Mouse (Mus musculus) midbrain, embryonic 15.5 days (tissue): ENCODE results near the gene Hils1. TPM values are rescaled to one million over a fixed set of nuclear protein-coding genes. Genes with fewer than 3 reads are reported as not detected.
A peak's percentile ranks its signal among the peaks of the same experiment; 100 is the strongest.
"Not testable (repeated sequence)": the region's sequence is repeated elsewhere in the genome, so short reads cannot be mapped to it uniquely, and the experiment has no call there.

Experiments
- ATAC-seq: fragments of 200-750 bp; cut with Nextera tagmentation; replicated peaks from 2 replicates; pipeline ENCODE4 v1.8.0; 2017; ENCODE audit warnings: moderate TSS enrichment
- H3K27ac ChIP-seq: fragments of 300-500 bp; sonication (generic); 2 replicates; pipeline ENCODE4 v1.5.1; 2015; ENCODE audit warnings: mild to moderate bottlenecking, inconsistent platforms
- H3K27me3 ChIP-seq: fragments of 300-500 bp; sonication (generic); replicated peaks from 2 replicates; pipeline ENCODE4 v1.6.1; 2015; ENCODE audit warnings: inconsistent platforms
- H3K36me3 ChIP-seq: fragments of 300-500 bp; sonication (generic); replicated peaks from 2 replicates; pipeline ENCODE4 v1.6.1; 2015; ENCODE audit warnings: inconsistent platforms
- H3K4me1 ChIP-seq: fragments of 300-500 bp; sonication (generic); 2 replicates; pipeline ENCODE4 v1.6.1; 2015; ENCODE audit warnings: inconsistent platforms
- H3K4me2 ChIP-seq: fragments of 300-500 bp; sonication (generic); 2 replicates; pipeline ENCODE4 v1.6.1; 2015; ENCODE audit warnings: inconsistent platforms, mild to moderate bottlenecking, moderate library complexity
- H3K4me3 ChIP-seq: fragments of 300-500 bp; sonication (generic); 2 replicates; pipeline ENCODE4 v1.5.1; 2015; ENCODE audit warnings: mild to moderate bottlenecking, inconsistent platforms
- H3K9ac ChIP-seq: fragments of 300-500 bp; sonication (generic); 2 replicates; pipeline ENCODE4 v1.6.1; 2015; ENCODE audit warnings: mild to moderate bottlenecking, inconsistent platforms
- H3K9me3 ChIP-seq: fragments of 300-500 bp; sonication (generic); 2 replicates; pipeline ENCODE4 v1.6.1; 2016; ENCODE audit warnings: inconsistent platforms
- WGBS: fragments of 180-500 bp; shearing (Covaris S2); methylation state at CpG from one replicate; pipeline ENCODE4 v1.1.7; 2015; ENCODE audit warnings: mixed read lengths; 5-methylcytosine and 5-hydroxymethylcytosine counted together
- polyA plus RNA-seq: library from polyadenylated mRNA; unstranded; fragments of >200 nt; fragmentation: Nextera tagmentation; extraction: Ambion mirVana; gene quantifications from 2 replicates; pipeline ENCODE4 v1.2.1, GENCODE M21; 2015

The Hils1 gene
- polyA plus RNA-seq, 1 experiment from 2014 or later = not detected

DNA sequence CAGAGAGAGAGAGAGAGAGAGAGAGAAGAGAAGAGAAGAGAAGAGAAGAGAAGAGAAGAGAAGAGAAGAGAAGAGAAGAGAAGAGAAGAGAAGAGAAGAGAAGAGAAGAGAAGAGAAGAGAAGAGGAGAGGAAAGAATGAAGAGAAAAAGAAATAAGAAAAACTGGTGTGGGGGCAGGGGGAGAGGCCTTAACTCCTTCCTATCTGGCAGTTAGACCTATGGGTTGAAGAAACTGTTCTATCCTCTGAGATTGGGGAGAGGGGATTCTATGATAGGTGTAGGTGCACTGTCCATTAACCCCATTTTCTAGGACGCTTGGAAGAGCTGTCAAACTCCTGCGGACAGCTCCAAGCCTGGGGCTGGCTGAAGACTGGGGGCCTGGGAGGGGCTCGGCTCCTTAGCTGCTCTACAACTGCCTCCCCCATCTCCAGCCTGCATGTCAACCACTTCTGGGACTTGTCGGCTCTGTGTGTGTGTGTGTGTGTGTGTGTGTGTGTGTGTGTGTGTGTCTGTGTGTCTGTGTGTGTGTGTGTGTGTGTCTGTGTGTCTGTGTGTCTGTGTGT, 43.5 kb downstream of the Hils1 start:
- ATAC-seq, H3K9me3 ChIP-seq, H3K36me3 ChIP-seq, H3K27me3 ChIP-seq: not testable (repeated sequence)
- 0% methylated on average over 4 of the region's 4 CpGs for WGBS
- H3K9ac ChIP-seq = peak overlapping the region; percentile 100
- peak overlapping the region; percentile 91 for H3K4me2 ChIP-seq
- peak overlapping the region; percentile 95 for H3K27ac ChIP-seq
- H3K4me1 ChIP-seq = peaks cover 75% of the 10 kb centered on the region
- peak overlapping the region; percentile 99 for H3K4me3 ChIP-seq

DNA sequence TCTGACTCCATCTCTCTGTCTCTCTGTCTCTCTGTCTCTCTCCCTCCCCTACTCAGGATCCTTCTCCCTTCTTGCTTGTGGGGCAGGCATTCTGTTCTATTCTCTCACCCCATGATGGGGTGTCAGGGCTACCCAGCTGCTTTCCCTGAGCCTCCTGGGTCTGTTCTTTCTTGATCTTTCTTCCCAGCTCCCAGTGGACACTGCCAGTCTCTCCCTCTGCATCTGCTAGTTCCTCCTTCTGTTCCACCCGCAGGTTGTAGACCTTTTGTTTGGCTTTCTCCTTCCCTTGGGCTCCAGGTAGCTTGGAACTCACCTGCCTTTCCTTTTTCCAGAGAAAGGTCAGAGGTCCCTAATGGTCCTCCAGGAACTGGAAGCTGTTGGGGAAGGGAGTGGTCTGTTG, 44.0 kb downstream of the Hils1 start:
- H3K36me3 ChIP-seq = 0 out of 2 replicates have a peak, but pooled peaks cover 5% of the 10 kb centered on the region
- H3K27ac ChIP-seq = peak overlapping the region; percentile 95
- 21% methylated on average over 1 of the region's 1 CpGs for WGBS
- peaks cover 73% of the 10 kb centered on the region for H3K4me1 ChIP-seq
- ATAC-seq = no peak
- H3K9ac ChIP-seq = peak overlapping the region; percentile 100
- no peaks in the 10 kb centered on the region for H3K9me3 ChIP-seq
- peak overlapping the region; percentile 91 for H3K4me2 ChIP-seq
- peak overlapping the region; percentile 99 for H3K4me3 ChIP-seq
- no peaks in the 10 kb centered on the region for H3K27me3 ChIP-seq

DNA sequence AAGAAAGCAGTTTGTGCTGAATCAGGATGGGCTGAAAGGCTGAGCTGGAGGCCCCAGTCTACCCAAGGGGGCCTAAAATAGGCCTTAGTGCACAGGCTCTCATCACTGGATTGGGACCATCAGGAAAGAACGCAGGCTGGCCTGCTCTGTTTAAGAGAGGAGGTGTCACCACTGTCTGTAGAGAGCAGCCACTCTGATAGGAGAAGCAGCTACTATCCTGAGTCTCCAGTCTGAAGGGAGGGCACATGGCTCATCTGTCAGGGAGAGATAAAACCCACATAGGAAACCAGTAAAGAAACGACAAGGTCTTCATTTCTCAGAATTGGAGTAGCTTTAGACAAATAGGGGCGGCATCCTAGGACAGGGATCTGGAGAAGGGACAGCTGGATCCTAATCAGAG, 44.7 kb downstream of the Hils1 start:
- Histone ChIP-seq H3K27me3 (no peaks in the 10 kb centered on the region), H3K27ac (peak overlapping the region; percentile 95), H3K9me3 (no peaks in the 10 kb centered on the region), H3K4me1 (peaks cover 70% of the 10 kb centered on the region), H3K36me3 (0 out of 2 replicates have a peak, but pooled peaks cover 5% of the 10 kb centered on the region), H3K9ac (peak overlapping the region; percentile 100), H3K4me3 (peak overlapping the region; percentile 99), H3K4me2 (peak overlapping the region; percentile 91)
- WGBS = 35% methylated on average over 3 of the region's 3 CpGs
- ATAC-seq = no peak

DNA sequence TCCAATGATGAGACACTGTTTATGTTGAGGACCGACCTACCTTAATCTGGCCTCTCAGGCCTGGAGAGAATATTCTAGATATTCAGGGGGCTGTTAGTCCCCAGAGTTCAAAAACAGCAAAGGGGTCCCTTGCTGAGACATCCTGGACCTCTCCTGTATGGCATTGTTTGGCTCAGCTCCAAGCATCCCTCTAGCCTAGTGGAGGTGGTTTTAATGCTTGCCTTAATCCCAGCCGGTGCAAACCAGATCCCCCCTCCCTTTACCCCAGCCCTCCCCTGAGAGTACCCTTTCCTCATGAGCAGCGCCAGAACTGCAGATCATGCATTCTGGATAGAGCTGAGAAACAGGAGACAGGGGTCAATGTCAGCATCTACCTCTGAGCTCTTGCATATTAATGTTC, 45.1 kb downstream of the Hils1 start:
- Histone ChIP-seq H3K27ac (peak overlapping the region; percentile 95), H3K36me3 (0 out of 2 replicates have a peak, but pooled peaks cover 5% of the 10 kb centered on the region), H3K9ac (peak overlapping the region; percentile 100; the same call in 1 of the 2 replicates), H3K4me3 (peak overlapping the region; percentile 99), H3K4me2 (peak overlapping the region; percentile 91), H3K4me1 (peaks cover 70% of the 10 kb centered on the region), H3K27me3 (no peaks in the 10 kb centered on the region), H3K9me3 (no peaks in the 10 kb centered on the region)
- no peak for ATAC-seq
- 17% methylated on average over 3 of the region's 3 CpGs for WGBS

DNA sequence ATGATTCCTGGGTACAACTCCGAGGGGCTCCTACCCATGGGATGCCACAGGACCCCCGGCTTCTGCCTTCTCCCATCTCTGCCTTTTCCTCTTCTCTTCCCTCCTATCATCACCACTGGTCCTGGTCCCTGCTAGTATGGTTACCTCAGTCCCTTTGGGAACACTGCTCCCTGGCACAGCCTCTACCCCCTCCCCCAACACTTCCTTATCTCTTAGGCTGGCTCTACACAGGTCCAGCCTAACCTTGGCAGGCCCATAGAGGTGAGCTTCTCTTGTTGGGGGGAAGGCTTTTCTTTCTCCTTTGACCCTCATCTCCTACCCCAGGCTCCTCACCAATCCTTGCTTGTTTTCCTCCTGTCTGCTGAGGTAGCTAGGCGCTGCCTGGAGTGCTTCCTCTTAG, 48.1 kb downstream of the Hils1 start:
- Histone ChIP-seq H3K4me2 (no peak overlapping the region), H3K9ac (no peak overlapping the region)
- 68% methylated on average over 3 of the region's 3 CpGs for WGBS

More for the DNA sequence above, 48.1 kb downstream of the Hils1 start:
- no peak for ATAC-seq
- Histone ChIP-seq H3K4me3 (no peak overlapping the region), H3K36me3 (peaks cover 16% of the 10 kb centered on the region; the same call in 1 of the 2 replicates), H3K27ac (no peak overlapping the region), H3K4me1 (peaks cover 55% of the 10 kb centered on the region), H3K9me3 (no peaks in the 10 kb centered on the region), H3K27me3 (no peaks in the 10 kb centered on the region)

Other genes starting within 250 kb of the Hils1 start
- gene Cdc34b, start 225.8 kb upstream of the Hils1 start, polyA plus RNA-seq = 0.14 TPM in 1 of 2 replicates, not detected in the other
- not detected in 2 replicates for gene Tmem92, start 184.9 kb upstream of the Hils1 start, polyA plus RNA-seq
- 82.7 and 92.9 TPM in 2 replicates for gene Col1a1, start 31.4 kb upstream of the Hils1 start, polyA plus RNA-seq
- gene Sgca, start 8.7 kb downstream of the Hils1 start, polyA plus RNA-seq = not detected in 2 replicates
- 20.5 and 22.2 TPM in 2 replicates for gene Ppp1r9b, start 23.4 kb downstream of the Hils1 start, polyA plus RNA-seq
- gene Samd14, start 42.3 kb downstream of the Hils1 start, polyA plus RNA-seq = 171 and 177 TPM in 2 replicates
- gene Pdk2, start 73.8 kb downstream of the Hils1 start, polyA plus RNA-seq = 27.4 and 28.2 TPM in 2 replicates
- 17.2 and 17.4 TPM in 2 replicates for gene Itga3, start 109.2 kb downstream of the Hils1 start, polyA plus RNA-seq
- 0.17 and 0.20 TPM in 2 replicates for gene Dlx3, start 152.5 kb downstream of the Hils1 start, polyA plus RNA-seq
- not detected in 2 replicates for gene Dlx4, start 178.7 kb downstream of the Hils1 start, polyA plus RNA-seq